Mouse (Mus musculus): Measurements from ENCODE around the gene Lsp1.

The Lsp1 gene

DNA sequence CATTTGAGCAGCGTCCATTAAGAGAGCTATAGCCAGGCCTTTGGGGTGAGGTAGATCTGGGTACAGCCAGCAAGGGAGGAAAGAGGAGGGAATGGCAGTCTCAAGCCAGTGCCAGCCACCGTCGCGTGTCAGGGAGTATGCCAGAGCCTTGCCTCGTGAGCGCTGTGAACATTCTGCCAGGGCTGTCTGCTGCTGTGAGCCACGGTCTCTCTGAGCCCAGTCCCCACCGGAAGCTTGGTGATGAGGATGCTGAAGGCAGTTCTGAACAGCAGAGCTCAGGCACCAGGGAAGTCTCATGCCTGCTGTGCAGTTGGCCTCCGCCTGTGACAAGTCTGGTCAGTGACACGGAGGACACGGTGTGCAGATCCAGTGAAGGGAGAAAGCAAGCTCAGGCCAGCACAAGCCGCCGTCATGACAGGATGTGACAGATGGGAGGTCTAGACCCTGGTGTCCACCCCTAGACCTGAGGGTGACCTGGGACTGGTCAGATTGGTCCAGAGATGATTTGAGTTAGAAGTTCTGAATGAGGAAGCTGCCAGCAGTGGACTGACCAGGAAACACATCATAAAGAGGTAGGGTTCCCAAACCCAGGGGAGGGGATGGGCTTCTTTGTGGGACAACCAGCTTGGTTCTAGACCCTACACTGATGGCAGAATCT, 16.3 kb downstream of the Lsp1 start:
- DNase-seq, result peak in 1 of 2 experiments; percentile 3

DNA sequence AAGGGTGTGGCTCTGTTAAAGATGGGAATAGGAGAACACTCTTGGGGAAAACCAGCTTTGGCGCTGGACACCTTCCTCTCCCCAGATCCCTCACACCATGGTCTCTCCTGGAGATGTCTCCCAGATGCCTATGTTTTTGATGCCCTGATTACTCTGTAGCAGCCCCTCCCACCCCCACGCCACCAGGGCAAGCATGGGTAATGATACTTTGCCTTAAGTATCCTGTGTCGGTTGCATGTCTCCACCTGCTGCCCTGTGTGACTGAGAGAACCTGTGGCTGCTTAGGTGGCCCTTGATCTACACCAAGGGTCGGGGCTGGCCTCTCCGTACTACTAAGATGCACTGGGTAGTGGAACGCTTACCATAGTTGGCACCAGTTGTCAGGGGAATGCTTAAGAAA, 17.4 kb downstream of the Lsp1 start:
- no peak for DNase-seq

GRCm38 (mm10) chr7:142478574-142478973, 18.0 kb downstream of the Lsp1 start:
- DNase-seq, result no peak

- no peak for DNase-seq
Measured at GRCm38 (mm10) chr7:142479307-142479706, 18.7 kb downstream of the Lsp1 start.

- DNase-seq, result no peak
Measured at GRCm38 (mm10) chr7:142479886-142480285, 19.3 kb downstream of the Lsp1 start.

GRCm38 (mm10) chr7:142480661-142481060, 20.1 kb downstream of the Lsp1 start:
- no peak for DNase-seq

DNA sequence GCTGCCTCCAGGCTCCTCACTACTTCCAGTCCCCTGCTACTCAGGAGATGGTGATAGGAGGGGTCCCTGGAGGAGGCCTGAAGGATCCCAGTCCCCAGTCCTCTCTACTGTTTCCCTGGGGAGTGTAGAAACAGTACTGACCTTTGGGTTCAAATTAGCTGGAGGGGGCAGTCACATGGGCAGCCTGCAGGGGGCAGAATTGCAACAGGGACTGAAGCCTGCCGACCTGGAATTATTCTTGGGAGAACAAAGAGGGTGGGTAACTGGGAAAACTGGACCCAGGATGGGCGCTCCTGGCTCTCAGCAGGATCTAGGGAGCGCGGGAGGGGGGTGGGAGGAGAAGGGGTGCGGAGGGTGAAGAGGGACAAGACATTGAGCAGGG, 20.6 kb downstream of the Lsp1 start:
- peak; percentile 49 to 50 for DNase-seq

GRCm38 (mm10) chr7:142481568-142482255, 21.1 kb downstream of the Lsp1 start:
- peak; percentile 50 to 76 for DNase-seq

DNA sequence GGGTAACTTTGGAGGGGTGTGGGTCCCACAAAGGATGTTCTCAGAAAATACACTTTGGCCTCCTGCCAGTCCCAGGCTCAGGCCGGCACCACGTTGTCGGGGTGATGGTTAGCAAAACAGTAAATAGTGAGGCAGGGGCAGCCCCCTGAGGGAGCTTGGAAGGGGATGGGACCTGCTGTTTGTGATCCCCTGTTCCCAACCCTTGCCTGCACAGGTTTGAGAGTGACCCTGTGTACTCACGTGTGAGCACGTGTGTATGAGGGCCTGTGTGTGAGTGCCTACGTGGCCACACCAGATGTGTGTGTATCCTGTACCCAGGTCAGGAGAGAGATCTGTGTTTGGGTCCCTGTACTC, 21.6 kb downstream of the Lsp1 start:
- no peak for DNase-seq

GRCm38 (mm10) chr7:142483136-142483535, 22.5 kb downstream of the Lsp1 start:
- no peak for DNase-seq

DNA sequence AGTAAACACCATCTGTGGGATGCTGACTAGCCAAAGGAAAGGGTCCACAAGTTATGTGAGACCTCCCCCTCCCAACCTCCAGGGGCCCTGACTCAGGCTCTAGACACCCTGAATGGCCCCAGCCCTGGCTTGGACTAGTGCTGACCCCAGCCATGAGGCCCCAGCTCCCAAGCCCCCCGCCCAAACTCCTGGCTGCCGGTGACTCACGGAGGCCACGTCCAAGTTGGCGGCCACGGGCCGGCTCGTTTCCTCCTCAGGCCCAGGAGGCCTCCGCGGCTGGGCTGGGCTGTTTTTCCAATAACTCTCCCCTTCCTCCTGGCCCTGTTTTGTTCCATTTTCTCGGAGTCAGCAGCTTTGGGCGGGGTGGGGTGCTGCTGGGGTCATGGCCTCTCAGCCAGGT, 24.2 kb downstream of the Lsp1 start:
- DNase-seq, result no peak

DNA sequence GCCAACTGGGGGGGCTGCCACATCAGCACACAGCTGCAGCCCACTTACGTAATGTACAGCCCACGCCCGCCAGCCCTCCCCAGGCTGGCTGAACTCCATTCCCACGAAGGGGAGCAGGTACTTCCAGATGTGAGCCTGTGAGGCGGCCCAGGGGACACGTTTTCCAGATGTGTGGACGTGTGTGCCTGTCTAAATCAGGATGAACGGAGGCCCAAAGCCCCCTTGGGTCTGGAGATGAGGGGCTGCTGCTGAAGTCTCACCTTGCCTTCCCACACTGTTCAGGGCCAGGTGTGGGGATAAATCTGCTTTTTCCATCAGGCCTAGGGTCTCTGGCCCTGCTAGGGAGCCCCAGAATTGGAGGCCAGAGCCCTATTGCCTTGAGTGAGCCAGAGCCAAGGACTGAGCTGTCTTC, 26.1 kb downstream of the Lsp1 start:
- no peak for DNase-seq

DNA sequence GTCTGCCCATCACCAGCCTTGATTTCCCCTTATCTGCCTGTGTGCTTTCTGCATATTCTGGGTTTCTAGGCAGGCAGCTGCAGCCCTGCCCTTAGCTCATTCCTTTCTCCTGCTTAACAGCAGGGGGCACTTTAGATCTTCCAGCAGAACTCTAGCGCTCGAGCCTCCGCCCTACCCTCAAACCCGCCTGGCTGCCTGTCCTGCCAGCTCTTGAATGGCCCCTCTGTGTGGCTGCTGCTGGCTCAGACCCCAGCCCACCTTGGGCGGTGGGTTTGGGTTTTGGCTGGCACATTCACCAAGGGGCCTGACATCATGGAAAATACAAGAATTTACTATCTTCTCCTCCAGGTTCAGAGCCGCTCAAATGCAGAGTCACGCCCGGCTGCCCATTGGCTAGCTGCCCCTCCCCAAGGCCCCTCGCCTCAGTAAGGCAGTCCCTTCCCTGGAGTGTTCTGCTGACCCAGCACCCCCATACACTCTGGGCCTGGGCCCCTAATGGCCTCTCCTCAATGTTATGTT, 26.8 kb downstream of the Lsp1 start:
- DNase-seq, result no peak

DNA sequence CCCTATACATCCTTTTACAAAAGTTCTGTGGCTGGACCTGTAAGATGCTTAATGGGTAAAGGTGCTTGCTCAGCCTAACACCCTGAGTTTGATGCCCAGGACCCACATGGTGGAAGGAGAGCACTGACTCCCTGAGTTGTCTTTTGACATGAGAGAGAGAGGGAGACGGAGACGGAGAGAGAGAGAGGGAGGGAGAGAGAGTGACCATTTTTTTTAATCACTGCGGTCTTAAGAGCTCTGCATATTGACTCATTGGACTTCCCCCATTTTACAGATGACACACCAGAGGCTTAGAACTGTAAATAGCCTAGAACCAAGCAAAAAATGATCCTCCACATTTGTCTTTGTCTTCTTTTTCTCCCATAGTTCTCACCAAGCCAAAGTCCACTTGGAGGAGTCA, 27.4 kb downstream of the Lsp1 start:
- DNase-seq, result no peak

DNA sequence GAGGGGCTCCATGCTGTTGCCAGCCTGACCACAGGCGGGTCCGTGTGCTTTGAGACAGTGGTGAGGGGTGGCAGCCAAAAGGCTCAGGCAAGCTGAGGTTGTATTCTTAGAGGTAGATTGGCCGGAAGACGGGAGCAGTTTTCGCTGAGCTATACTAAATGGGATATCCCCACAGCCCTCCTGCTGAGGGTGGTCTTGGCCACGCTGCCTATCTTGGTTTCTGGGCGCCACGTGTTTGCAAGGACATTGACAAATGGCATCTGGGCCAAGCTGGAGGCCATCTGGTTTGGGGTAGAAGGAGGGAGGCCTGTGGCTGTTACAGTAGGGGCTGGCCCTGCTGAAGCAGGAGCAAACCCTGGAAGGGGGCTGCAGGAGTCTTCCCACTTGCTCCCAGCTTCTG, 32.9 kb downstream of the Lsp1 start:
- DNase-seq, result no peak

DNA sequence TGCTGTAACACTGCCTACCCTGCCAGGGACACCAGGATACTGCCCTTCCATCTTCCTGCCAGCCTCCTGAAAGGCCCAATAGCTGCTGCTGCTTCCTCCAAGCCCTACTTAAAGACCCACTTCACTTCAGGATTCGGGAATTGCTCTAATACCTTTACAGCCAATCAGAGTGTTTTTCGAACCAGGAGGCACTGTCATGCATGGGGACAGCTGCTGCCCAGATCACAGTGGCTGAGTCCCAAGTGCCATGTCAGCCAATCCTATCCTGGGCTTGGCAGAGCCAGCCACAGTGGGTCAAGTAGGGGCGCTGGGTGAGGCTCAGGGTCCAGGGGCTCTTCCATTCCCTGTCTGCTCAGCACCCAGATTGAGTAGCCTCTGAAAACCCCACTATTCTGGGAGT, 35.5 kb downstream of the Lsp1 start:
- no peak for DNase-seq

- DNase-seq, result no peak
Measured at GRCm38 (mm10) chr7:142496800-142497199, 36.2 kb downstream of the Lsp1 start.

DNA sequence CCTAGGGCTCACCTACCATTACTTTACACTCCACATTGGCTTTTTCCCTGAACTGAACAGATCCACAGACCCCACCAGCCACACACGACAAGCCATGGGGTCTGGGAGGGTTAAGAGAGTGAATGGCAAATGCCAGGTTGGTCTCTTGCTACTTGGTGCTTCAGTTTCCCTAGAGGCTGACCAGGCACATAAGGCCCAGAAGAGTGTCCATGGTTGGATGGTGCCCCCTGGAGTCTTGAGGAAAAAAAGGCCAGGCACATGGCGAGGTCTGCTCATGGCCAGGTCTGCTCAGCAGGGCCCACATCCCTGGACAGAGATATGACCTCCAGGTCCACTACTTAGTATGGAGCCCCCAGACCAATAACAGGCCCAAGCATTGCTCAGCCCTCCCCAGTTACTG, 37.2 kb downstream of the Lsp1 start:
- DNase-seq, result peak in 1 of 2 experiments; percentile 37

- no peak for DNase-seq
Measured at GRCm38 (mm10) chr7:142498575-142498974, 38.0 kb downstream of the Lsp1 start, which contains the start of gene Tnnt3. Gene Tnnt3 (plus strand): TSS chr7:142498836.

DNA sequence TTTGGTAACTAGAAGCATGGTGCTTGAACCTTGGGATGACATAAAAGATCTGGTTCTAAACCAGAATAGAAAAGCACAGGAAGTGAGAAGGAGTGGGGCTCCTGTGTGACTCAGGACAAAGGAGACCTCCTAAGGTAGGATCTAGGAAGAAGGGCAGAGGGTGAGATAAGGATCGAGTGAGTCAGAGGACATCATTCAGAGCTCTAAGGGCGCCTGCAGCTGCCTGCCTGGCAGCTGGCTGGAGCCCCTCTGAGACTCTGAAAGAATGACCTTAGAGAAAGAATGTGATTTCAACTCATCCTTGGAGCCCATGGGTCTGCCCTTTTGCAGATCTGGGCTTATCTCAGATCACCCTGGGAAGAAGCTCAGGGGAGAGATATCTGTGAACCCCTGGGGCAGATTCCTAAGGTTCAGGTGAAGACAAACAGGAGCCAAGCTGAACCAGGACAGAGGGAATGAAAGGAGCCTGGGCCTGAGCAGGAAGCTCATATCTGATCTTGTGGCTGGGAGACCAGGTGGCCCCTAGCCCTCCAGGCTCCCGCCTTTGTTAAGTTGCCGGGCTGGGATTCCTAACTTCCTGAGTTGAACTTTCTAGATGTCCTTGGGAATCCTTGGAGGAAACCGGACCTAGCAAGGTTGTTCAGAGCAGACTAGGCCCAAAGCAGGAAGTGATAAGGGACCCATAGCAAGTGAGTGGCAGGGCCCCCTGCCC, 38.6 kb downstream of the Lsp1 start:
- DNase-seq, result no peak

GRCm38 (mm10) chr7:142500032-142500431, 39.4 kb downstream of the Lsp1 start:
- no peak for DNase-seq

- DNase-seq, result no peak
Measured at GRCm38 (mm10) chr7:142503206-142503605, 42.6 kb downstream of the Lsp1 start.

- DNase-seq, result no peak
Measured at GRCm38 (mm10) chr7:142505942-142506341, 45.3 kb downstream of the Lsp1 start.

- no peak for DNase-seq
Measured at GRCm38 (mm10) chr7:142506501-142506900, 45.9 kb downstream of the Lsp1 start.

Measured in thymus, postnatal 36 days (tissue).